Mouse (Mus musculus): ENCODE data around the gene Rae1. TPM values are rescaled to one million over a fixed set of nuclear protein-coding genes. Genes with fewer than 3 reads are reported as not detected.

The Rae1 gene
- polyA plus RNA-seq, 2 experiments: 45.9 to 65.3 TPM

DNA sequence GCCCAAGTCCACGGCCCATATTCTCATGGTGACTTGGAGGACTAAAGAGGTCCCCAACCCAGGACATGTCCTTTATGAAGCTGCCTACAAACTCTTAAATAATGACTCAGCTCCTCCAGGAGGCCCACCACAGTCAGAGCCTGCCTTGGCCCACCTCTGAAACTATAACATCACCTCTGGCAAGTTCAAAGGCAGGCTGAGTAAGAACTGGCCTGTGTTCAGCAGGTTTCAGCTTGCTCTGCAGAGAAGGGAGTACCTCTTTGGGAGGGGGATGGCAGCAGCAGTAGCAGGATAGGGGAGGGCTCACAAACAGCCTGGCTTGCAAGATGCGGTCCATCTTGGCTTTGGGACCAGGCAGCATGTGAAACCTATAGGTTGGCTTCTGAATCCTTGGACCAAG lies 28.1 kb upstream of the Rae1 start:
- Histone ChIP-seq H3K9me3 (ENCODE audit: control insufficient read depth, low read length) (no peaks in the 10 kb centered on the region), H3K4me1 (replicated peaks; ENCODE audit: control insufficient read depth in 2 of 2, insufficient read depth in 2 of 2, low read length in 1 of 2) (no peaks in the 10 kb centered on the region), H3K36me3 (replicated peaks; ENCODE audit: control insufficient read depth, insufficient read depth, low read depth) (no peaks in the 10 kb centered on the region), H3K27me3 (ENCODE audit: control insufficient read depth, insufficient read depth, low read length) (no peaks in the 10 kb centered on the region), H3K4me2 (ENCODE audit: low read depth) (no peak overlapping the region), H3K9ac (replicated peaks) (no peak overlapping the region), H3K27ac (no peak overlapping the region), H3K4me3 (ENCODE audit: insufficient read depth in 1 of 2, low read depth in 2 of 2, low read length in 2 of 2) (no peak overlapping the region)
- no peak for TF ChIP-seq CTCF (IDR thresholded peaks at IDR 0.05; ENCODE audit: low read depth)
- WGBS (ENCODE audit: insufficient replicate concordance): 62% methylated on average over 2 of the region's 2 CpGs
- no peak for ATAC-seq (ENCODE audit: insufficient read depth)
- DNase-seq (ENCODE audit: low read depth in 3 of 3, low spot score in 3 of 3): no peak

GRCm38 (mm10) chr2:172973806-172974565 lies 25.9 kb upstream of the Rae1 start:
- Histone ChIP-seq H3K36me3 (replicated peaks; ENCODE audit: control insufficient read depth, insufficient read depth, low read depth) (no peaks in the 10 kb centered on the region), H3K27ac (no peak overlapping the region), H3K4me3 (ENCODE audit: insufficient read depth in 1 of 2, low read depth in 2 of 2, low read length in 2 of 2) (no peak overlapping the region), H3K9me3 (ENCODE audit: control insufficient read depth, low read length) (no peaks in the 10 kb centered on the region), H3K4me2 (ENCODE audit: low read depth) (no peak overlapping the region), H3K9ac (replicated peaks) (no peak overlapping the region), H3K4me1 (replicated peaks; ENCODE audit: control insufficient read depth in 2 of 2, insufficient read depth in 2 of 2, low read length in 1 of 2) (0 out of 4 replicates have a peak, but pooled peaks cover 0 to 2% of the 10 kb centered on the region in 2 experiments), H3K27me3 (ENCODE audit: control insufficient read depth, insufficient read depth, low read length) (no peaks in the 10 kb centered on the region)
- TF ChIP-seq EP300 (IDR thresholded peaks at IDR 0.05; ENCODE audit: low read depth): no peak
- 25% methylated on average over 7 of the region's 7 CpGs for WGBS (ENCODE audit: insufficient replicate concordance)
- ATAC-seq (ENCODE audit: insufficient read depth) (no peak), DNase-seq (ENCODE audit: low read depth in 3 of 3, low spot score in 3 of 3) (no peak)

GRCm38 (mm10) chr2:172974701-172975100 lies 25.2 kb upstream of the Rae1 start:
- H3K36me3 ChIP-seq (replicated peaks; ENCODE audit: control insufficient read depth, insufficient read depth, low read depth): no peaks in the 10 kb centered on the region
- no peaks in the 10 kb centered on the region for H3K27me3 ChIP-seq (ENCODE audit: control insufficient read depth, insufficient read depth, low read length)
- no peak overlapping the region for H3K27ac ChIP-seq
- 59% methylated on average over 7 of the region's 7 CpGs for WGBS (ENCODE audit: insufficient replicate concordance)
- TF ChIP-seq CTCF (IDR thresholded peaks at IDR 0.05; ENCODE audit: low read depth) (no peak), EP300 (IDR thresholded peaks at IDR 0.05; ENCODE audit: low read depth) (no peak)
- no peak overlapping the region for H3K4me2 ChIP-seq (ENCODE audit: low read depth)
- no peak overlapping the region for H3K9ac ChIP-seq (replicated peaks)
- ATAC-seq (ENCODE audit: insufficient read depth) (no peak), DNase-seq (ENCODE audit: low read depth in 3 of 3, low spot score in 3 of 3) (no peak)
- H3K9me3 ChIP-seq (ENCODE audit: control insufficient read depth, low read length): no peaks in the 10 kb centered on the region
- H3K4me1 ChIP-seq (replicated peaks; ENCODE audit: control insufficient read depth in 2 of 2, insufficient read depth in 2 of 2, low read length in 1 of 2): 0 out of 4 replicates have a peak, but pooled peaks cover 0 to 2% of the 10 kb centered on the region in 2 experiments
- no peak overlapping the region for H3K4me3 ChIP-seq (ENCODE audit: insufficient read depth in 1 of 2, low read depth in 2 of 2, low read length in 2 of 2)

- no peak for ATAC-seq (ENCODE audit: insufficient read depth)
- WGBS (ENCODE audit: insufficient replicate concordance): 63% methylated on average over 6 of the region's 6 CpGs
Measured at GRCm38 (mm10) chr2:172975159-172975558, 24.8 kb upstream of the Rae1 start.

GRCm38 (mm10) chr2:172976661-172977238 lies 23.2 kb upstream of the Rae1 start:
- no peaks in the 10 kb centered on the region for H3K27me3 ChIP-seq (ENCODE audit: control insufficient read depth, insufficient read depth, low read length)
- no peak for TF ChIP-seq EP300 (IDR thresholded peaks at IDR 0.05; ENCODE audit: low read depth)
- H3K27ac ChIP-seq: no peak overlapping the region
- ATAC-seq (ENCODE audit: insufficient read depth) (no peak), DNase-seq (ENCODE audit: low read depth in 3 of 3, low spot score in 3 of 3) (no peak)
- WGBS (ENCODE audit: insufficient replicate concordance): 12% methylated on average over 7 of the region's 7 CpGs
- H3K36me3 ChIP-seq (replicated peaks; ENCODE audit: control insufficient read depth, insufficient read depth, low read depth): no peaks in the 10 kb centered on the region
- H3K9ac ChIP-seq (replicated peaks): no peak overlapping the region
- H3K4me2 ChIP-seq (ENCODE audit: low read depth): peak overlapping the region; percentile 23; the same call in 1 of the 2 replicates
- H3K4me3 ChIP-seq (ENCODE audit: insufficient read depth in 1 of 2, low read depth in 2 of 2, low read length in 2 of 2): no peak overlapping the region
- H3K9me3 ChIP-seq (ENCODE audit: control insufficient read depth, low read length): no peaks in the 10 kb centered on the region
- 0 out of 4 replicates have a peak, but pooled peaks cover 0 to 2% of the 10 kb centered on the region in 2 experiments for H3K4me1 ChIP-seq (replicated peaks; ENCODE audit: control insufficient read depth in 2 of 2, insufficient read depth in 2 of 2, low read length in 1 of 2)

More at GRCm38 (mm10) chr2:172975159-172975558, 24.8 kb upstream of the Rae1 start:
- H3K27ac ChIP-seq: no peak overlapping the region
- H3K4me2 ChIP-seq (ENCODE audit: low read depth): no peak overlapping the region
- no peaks in the 10 kb centered on the region for H3K9me3 ChIP-seq (ENCODE audit: control insufficient read depth, low read length)
- no peak overlapping the region for H3K9ac ChIP-seq (replicated peaks)
- no peaks in the 10 kb centered on the region for H3K36me3 ChIP-seq (replicated peaks; ENCODE audit: control insufficient read depth, insufficient read depth, low read depth)
- no peak for TF ChIP-seq CTCF (IDR thresholded peaks at IDR 0.05; ENCODE audit: low read depth)
- no peak for TF ChIP-seq EP300 (IDR thresholded peaks at IDR 0.05; ENCODE audit: low read depth)
- DNase-seq (ENCODE audit: low read depth in 3 of 3, low spot score in 3 of 3): no peak
- H3K27me3 ChIP-seq (ENCODE audit: control insufficient read depth, insufficient read depth, low read length): no peaks in the 10 kb centered on the region
- H3K4me3 ChIP-seq (ENCODE audit: insufficient read depth in 1 of 2, low read depth in 2 of 2, low read length in 2 of 2): no peak overlapping the region
- H3K4me1 ChIP-seq (replicated peaks; ENCODE audit: control insufficient read depth in 2 of 2, insufficient read depth in 2 of 2, low read length in 1 of 2): 0 out of 4 replicates have a peak, but pooled peaks cover 0 to 2% of the 10 kb centered on the region in 2 experiments

All from liver, embryonic 14.5 days (tissue).